Mouse (Mus musculus) brain, embryonic 14.5 days (tissue): ENCODE data around the gene Fam19a3.

Experiments used
- CTCF ChIP-seq: fragments of 200-500 bp; IDR thresholded peaks from 2 replicates; pipeline ENCODE4 v1.5.1; 2012; ENCODE audit warnings: inconsistent platforms, mild to moderate bottlenecking, moderate library complexity, borderline replicate concordance; ENCODE audit not compliant: insufficient read depth, insufficient read length; ENCODE audit errors: extremely low read depth
- POLR2A ChIP-seq: fragments of 200-500 bp; IDR thresholded peaks from 2 replicates; pipeline ENCODE4 v1.6.1; 2012; ENCODE audit warnings: mild to moderate bottlenecking, inconsistent platforms, borderline replicate concordance; ENCODE audit not compliant: poor library complexity, insufficient read depth, insufficient read length, severe bottlenecking; ENCODE audit errors: extremely low read depth

- TF ChIP-seq POLR2A (no peak), CTCF (no peak)
Measured at GRCm38 (mm10) chr3:104743864-104744263, 37.8 kb downstream of the Fam19a3 start.
